Mouse (Mus musculus) stomach, embryonic 14.5 days (tissue): ENCODE data around the gene Upk2. TPM values are rescaled to one million over a fixed set of nuclear protein-coding genes. Genes with fewer than 3 reads are reported as not detected.

Source experiments
- ATAC-seq: fragments of 200-750 bp; cut with Nextera tagmentation; 2 replicates; pipeline ENCODE4 v1.8.0; 2017; ENCODE audit warnings: low read depth, moderate TSS enrichment; ENCODE audit not compliant: insufficient number of reproducible peaks, insufficient read depth, low FRiP score
- H3K27ac ChIP-seq: fragments of 300-500 bp; sonication (generic); 2 replicates; pipeline ENCODE4 v1.5.1; 2014; ENCODE audit warnings: mild to moderate bottlenecking, low read length, moderate library complexity, mixed read lengths
- H3K27me3 ChIP-seq: fragments of 300-500 bp; sonication (generic); 2 replicates; pipeline ENCODE4 v1.6.1; 2014; ENCODE audit warnings: low read length, control low read depth, mixed read lengths; ENCODE audit not compliant: control insufficient read depth, insufficient read depth
- H3K36me3 ChIP-seq: fragments of 300-500 bp; sonication (generic); 2 replicates; pipeline ENCODE4 v1.6.1; 2014; ENCODE audit warnings: mild to moderate bottlenecking, control low read depth, low read length, moderate library complexity, mixed read lengths; ENCODE audit not compliant: control insufficient read depth, insufficient read depth
- H3K4me1 ChIP-seq: fragments of 300-500 bp; sonication (generic); 2 replicates; pipeline ENCODE4 v1.6.1; 2014; ENCODE audit warnings: low read length, control low read depth, mixed read lengths; ENCODE audit not compliant: control insufficient read depth, insufficient read depth
- H3K4me2 ChIP-seq: fragments of 300-500 bp; sonication (generic); replicated peaks from 2 replicates; pipeline ENCODE4 v1.6.1; 2014; ENCODE audit warnings: low read depth, low read length, control low read depth
- H3K4me3 ChIP-seq: fragments of 300-500 bp; sonication (generic); 2 replicates; pipeline ENCODE4 v1.5.1; 2014; ENCODE audit warnings: low read depth, low read length, control low read depth
- H3K9ac ChIP-seq: fragments of 300-500 bp; sonication (generic); replicated peaks from 2 replicates; pipeline ENCODE4 v1.6.1; 2014; ENCODE audit warnings: low read depth, mild to moderate bottlenecking, control low read depth, low read length, moderate library complexity, mixed read lengths
- H3K9me3 ChIP-seq: fragments of 300-500 bp; sonication (generic); 2 replicates; pipeline ENCODE4 v1.6.1; 2016; ENCODE audit warnings: low read depth, low read length, control low read depth; ENCODE audit not compliant: control insufficient read depth
- WGBS: fragments of 180-500 bp; shearing (Covaris S2); extraction: QIAGEN DNeasy Blood & Tissue Kit; methylation state at CpG from one replicate; pipeline ENCODE4 v1.1.7; 2014; 5-methylcytosine and 5-hydroxymethylcytosine counted together
- polyA plus RNA-seq: library from polyadenylated mRNA; unstranded; fragments of >200 nt; fragmentation: Nextera tagmentation; extraction: Ambion mirVana; gene quantifications from 2 replicates; pipeline ENCODE4 v1.2.1, GENCODE M21; 2014

Upk2 gene
- 25.9 and 26.4 TPM in 2 replicates for polyA plus RNA-seq

DNA sequence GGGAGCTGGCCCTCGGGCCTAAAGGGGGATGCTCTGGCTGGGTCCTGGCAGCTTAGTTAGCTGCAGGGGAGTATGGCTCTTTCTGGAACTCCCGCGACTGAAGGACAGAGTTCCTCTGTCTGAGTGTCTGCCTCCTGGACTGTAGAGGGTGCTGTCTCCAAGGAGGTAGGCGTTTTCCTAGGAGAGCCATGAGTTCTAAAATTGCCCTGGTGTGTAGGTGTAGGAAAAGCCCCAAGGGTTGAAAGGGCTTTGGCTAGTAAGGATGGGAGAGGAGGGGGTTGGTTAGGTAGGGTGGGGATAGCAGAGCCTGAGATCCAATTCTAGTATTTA is at the start of gene Upk2:
Gene Upk2, minus strand, starts transcription at position 86 of the 330 bp plus-strand sequence.
- Histone ChIP-seq H3K4me2 (peak within 1 kb of the TSS; percentile 18; the same call in 1 of the 2 replicates), H3K9ac (no peak within 1 kb of the TSS), H3K4me1 (no peaks in the 10 kb centered on the region), H3K9me3 (no peaks in the 10 kb centered on the region), H3K4me3 (no peak within 1 kb of the TSS), H3K27me3 (no peaks in the 10 kb centered on the region), H3K36me3 (no peaks in the 10 kb centered on the region), H3K27ac (peak within 1 kb of the TSS; percentile 23; the same call in 1 of the 2 replicates)
- 25% methylated on average over 4 of the region's 4 CpGs for WGBS
- ATAC-seq, result no peak; the same call in 1 of the 2 replicates

DNA sequence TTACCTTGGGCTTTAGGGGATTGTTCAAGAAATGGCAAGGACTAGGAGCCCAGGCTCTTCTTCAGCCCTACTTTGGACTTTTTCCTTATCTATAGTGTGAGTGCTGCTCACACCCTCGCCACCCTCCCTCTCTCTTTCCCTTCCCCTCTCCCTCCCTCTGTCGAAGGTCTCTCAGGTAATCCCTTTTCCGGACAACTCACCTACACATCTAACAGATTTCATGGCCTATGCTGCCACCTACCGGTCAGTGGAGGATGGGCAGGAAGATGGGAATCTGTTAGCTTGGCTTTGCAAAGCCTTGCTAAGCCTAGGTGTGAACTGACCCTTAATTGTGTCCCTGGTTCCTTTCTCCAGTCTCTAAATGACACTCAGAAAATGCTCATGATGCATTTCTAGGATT is 47.2 kb upstream of the Upk2 start:
- no peaks in the 10 kb centered on the region for H3K27me3 ChIP-seq
- H3K9ac ChIP-seq, result no peak overlapping the region
- no peaks in the 10 kb centered on the region for H3K9me3 ChIP-seq
- H3K27ac ChIP-seq, result no peak overlapping the region
- H3K36me3 ChIP-seq, result peaks cover 47% of the 10 kb centered on the region
- 0% methylated on average over 4 of the region's 4 CpGs for WGBS
- peaks cover 47% of the 10 kb centered on the region for H3K4me1 ChIP-seq
- ATAC-seq, result no peak
- H3K4me2 ChIP-seq, result no peak overlapping the region; the same call in 1 of the 2 replicates
- H3K4me3 ChIP-seq, result no peak overlapping the region

DNA sequence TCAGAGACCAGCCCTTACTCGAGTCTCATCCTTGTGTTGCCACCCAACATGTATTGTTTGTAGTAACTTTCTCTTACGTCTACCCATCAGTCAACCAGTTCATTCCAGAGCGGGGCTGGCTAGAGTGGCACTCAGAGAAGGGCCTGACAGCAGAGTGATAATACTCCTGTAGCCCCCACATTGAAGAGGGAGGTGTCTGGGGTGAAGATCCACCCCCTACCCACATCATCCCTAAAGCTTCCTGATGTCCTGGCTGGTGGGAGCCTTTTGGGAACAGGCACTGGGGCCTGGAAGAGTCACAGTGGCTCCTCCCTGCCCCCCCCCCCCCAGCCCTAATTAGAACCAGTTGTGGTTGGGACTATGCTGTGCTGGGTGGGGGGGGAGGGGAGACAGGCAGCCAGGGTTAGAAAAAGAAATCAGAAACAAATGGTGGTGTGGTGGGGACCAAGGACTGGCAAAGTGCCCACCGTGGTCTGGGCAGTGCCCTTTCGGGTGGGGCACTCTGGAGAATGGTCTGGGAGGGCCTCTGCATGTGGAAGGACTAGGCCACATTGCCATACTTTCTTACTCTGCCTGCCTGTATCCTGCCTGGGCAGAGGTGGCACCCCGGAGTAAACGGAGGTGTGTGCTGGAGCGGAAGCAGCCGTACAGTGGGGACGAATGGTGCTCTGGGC is 46.6 kb upstream of the Upk2 start:
- Histone ChIP-seq H3K9me3 (no peaks in the 10 kb centered on the region), H3K9ac (no peak overlapping the region), H3K27ac (peak overlapping the region; percentile 11; the same call in 1 of the 2 replicates), H3K4me3 (no peak overlapping the region), H3K4me1 (peaks cover 53% of the 10 kb centered on the region), H3K4me2 (no peak overlapping the region; the same call in 1 of the 2 replicates), H3K27me3 (no peaks in the 10 kb centered on the region), H3K36me3 (peaks cover 40% of the 10 kb centered on the region)
- ATAC-seq, result no peak
- 47% methylated on average over 10 of the region's 10 CpGs for WGBS

DNA sequence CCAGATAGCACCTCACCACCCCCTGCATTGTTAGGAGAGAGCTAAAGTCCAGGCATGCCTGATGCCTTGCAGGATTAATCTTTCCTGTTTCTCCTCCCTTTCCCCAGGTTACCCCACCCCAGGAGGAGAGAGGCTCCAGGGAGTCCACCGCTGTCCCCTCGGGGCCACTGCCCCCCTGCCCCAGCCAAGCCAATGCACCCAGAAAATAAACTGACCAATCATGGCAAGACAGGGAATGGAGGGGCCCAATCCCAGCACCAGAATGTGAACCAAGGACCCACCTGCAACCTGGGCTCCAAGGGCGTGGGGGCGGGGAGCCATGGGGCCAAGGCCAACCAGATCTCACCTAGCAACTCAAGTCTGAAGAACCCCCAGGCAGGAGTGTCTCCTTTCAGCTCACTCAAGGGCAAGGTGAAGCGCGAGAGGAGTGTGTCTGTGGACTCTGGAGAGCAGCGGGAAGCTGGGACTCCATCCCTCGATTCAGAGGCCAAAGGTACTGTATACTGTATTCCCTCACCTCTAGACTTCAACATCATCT is 45.9 kb upstream of the Upk2 start:
- H3K27me3 ChIP-seq, result no peaks in the 10 kb centered on the region
- H3K4me2 ChIP-seq, result peak overlapping the region; percentile 91
- H3K9ac ChIP-seq, result no peak overlapping the region
- peaks cover 50% of the 10 kb centered on the region for H3K4me1 ChIP-seq
- H3K4me3 ChIP-seq, result no peak overlapping the region
- peaks cover 34% of the 10 kb centered on the region for H3K36me3 ChIP-seq
- WGBS, result 45% methylated on average over 8 of the region's 8 CpGs
- no peaks in the 10 kb centered on the region for H3K9me3 ChIP-seq
- peak overlapping the region; percentile 92; the same call in 1 of the 2 replicates for H3K27ac ChIP-seq
- no peak for ATAC-seq

DNA sequence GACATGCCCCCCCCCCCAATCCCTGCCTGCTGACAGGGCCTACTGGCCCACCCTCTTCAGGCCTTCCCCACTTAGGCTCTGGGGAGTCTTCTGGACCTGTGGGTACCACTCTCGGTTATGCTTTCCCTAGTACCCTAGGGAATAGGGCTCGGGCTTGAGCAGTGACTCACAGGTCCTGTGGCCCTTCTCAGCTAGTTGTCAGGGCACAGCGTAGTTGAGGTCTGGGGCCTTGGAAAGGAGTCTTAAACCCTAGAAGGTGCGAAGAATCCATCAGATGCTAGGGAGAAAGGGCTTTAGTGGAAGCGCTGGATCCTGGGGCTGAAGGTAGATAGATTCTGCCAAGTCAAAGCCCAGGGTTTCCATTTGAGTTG is 45.4 kb upstream of the Upk2 start:
- peaks cover 54% of the 10 kb centered on the region for H3K4me1 ChIP-seq
- no peak for ATAC-seq
- no peaks in the 10 kb centered on the region for H3K27me3 ChIP-seq
- 24% methylated on average over 5 of the region's 5 CpGs for WGBS
- peak overlapping the region; percentile 39 for H3K4me3 ChIP-seq
- peaks cover 28% of the 10 kb centered on the region for H3K36me3 ChIP-seq
- H3K4me2 ChIP-seq, result peak overlapping the region; percentile 91
- no peaks in the 10 kb centered on the region for H3K9me3 ChIP-seq
- no peak overlapping the region; the same call in 1 of the 2 replicates for H3K9ac ChIP-seq
- peak overlapping the region; percentile 92 for H3K27ac ChIP-seq

DNA sequence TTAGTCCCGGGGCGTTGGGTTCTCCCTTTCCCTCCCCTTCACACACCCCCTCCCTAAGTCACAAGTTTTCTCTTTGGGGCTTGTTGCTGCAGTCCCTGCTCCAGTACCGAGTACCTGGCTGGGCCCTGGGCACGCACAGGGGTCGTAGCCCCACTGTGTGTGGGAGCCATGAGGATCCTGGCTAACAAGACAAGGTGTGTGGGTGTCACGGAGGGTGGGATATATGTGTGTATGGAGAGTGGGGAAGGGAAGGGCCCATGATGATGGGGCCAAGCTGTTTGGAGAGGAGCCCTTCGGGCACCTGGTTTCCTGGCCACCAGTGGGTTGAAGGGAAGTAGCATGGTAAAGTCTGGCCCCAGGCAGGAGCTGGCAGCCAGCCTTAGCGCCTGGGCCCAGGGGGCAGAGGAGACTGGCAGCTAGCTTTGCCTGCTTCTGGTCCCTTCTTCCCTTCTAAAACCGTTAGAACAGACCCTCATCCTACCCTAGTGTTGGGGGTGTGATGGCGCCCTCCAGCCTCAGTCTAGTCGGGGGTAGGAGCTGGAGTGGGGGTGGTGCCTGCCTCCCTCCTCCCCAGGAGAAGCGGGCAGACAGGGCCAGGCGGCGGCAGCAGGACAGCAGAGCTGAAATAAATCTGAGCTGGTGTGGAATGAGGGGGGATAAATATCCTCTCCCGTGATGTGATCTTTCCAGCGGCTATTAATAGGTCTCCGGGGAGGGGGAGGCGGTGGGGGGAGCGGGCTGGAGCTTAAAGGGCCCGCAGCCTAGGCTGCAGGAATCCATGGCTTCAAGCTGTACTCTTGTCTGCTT is 44.8 kb upstream of the Upk2 start:
- H3K36me3 ChIP-seq, result peaks cover 26% of the 10 kb centered on the region
- peaks cover 60% of the 10 kb centered on the region for H3K4me1 ChIP-seq
- ATAC-seq, result no peak
- no peaks in the 10 kb centered on the region for H3K9me3 ChIP-seq
- H3K4me3 ChIP-seq, result peak overlapping the region; percentile 39
- 8% methylated on average over 20 of the region's 20 CpGs for WGBS
- no peaks in the 10 kb centered on the region for H3K27me3 ChIP-seq
- peak overlapping the region; percentile 92 for H3K27ac ChIP-seq
- H3K4me2 ChIP-seq, result peak overlapping the region; percentile 91
- peak overlapping the region; percentile 37 for H3K9ac ChIP-seq

DNA sequence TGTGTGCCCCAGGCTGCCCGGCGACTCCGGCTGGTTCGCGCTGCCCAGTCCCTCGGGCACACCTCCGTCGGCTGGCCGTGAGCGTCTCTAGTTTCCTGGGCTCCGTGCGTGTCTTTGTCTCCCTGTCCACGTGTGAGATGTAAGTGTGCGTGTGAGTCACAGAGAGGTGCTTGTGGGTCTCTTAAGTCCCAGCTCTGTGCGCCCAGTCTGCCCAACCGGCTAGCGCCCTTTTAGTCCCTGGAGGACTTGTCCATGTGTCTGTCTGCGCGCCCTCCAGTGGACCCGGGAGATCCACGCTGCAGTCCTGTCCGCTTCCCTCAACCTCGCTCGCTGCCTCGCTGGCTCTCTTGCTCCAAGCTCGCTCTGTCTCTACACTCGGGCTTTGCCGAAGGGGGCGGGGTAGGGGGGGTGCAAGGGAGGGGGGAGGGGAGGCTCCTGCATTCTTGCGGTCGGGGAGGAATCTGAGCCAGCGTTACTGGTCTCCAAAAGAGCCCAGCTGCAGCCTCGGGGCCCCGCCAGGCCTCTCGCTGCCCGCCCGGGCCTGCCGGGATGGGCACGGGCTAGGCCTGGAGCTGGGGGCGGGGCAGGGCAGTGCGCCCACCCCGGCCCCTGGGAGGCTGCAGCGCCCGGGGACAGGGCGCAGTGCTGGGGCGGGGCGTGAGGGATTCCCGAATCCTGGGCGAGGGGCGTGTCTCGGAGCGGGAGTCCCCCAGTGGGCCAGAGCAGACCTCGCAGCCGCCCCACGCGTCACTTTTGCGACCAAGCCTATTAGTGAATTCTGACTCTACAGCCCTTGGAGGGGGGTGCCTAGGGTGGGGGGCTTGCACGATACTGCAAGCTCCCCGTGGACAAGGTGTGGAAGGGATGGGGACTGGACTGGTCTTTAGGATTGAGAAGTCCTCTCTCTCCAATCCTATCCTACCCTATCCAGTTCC is 43.9 kb upstream of the Upk2 start:
- Histone ChIP-seq H3K4me3 (peak overlapping the region; percentile 39), H3K36me3 (peaks cover 21% of the 10 kb centered on the region), H3K9ac (peak overlapping the region; percentile 37), H3K27ac (peak overlapping the region; percentile 92), H3K9me3 (no peaks in the 10 kb centered on the region), H3K27me3 (no peaks in the 10 kb centered on the region), H3K4me1 (peaks cover 69% of the 10 kb centered on the region), H3K4me2 (peak overlapping the region; percentile 91)
- under 1% methylated on average over 59 of the region's 59 CpGs for WGBS
- ATAC-seq, result peak; percentile 83
